Mouse (Mus musculus) heart, embryonic 11.5 days (tissue): ENCODE results near the gene Gm10198. TPM values are rescaled to one million over a fixed set of nuclear protein-coding genes. Genes with fewer than 3 reads are reported as not detected.

Source experiments
- ATAC-seq: fragments of 200-750 bp; cut with Nextera tagmentation; replicated peaks from 2 replicates; pipeline ENCODE4 v1.8.0; 2017; ENCODE audit warnings: moderate library complexity; ENCODE audit not compliant: insufficient number of reproducible peaks, low FRiP score, low TSS enrichment
- H3K27ac ChIP-seq: fragments of 300-500 bp; sonication (generic); 2 replicates; pipeline ENCODE4 v1.5.1; 2014; ENCODE audit warnings: mild to moderate bottlenecking, low read depth, low read length
- H3K27me3 ChIP-seq: fragments of 300-500 bp; sonication (generic); 2 replicates; pipeline ENCODE4 v1.6.1; 2014; ENCODE audit warnings: mild to moderate bottlenecking, low read length, mixed read lengths; ENCODE audit not compliant: control insufficient read depth, insufficient read depth
- H3K36me3 ChIP-seq: fragments of 300-500 bp; sonication (generic); 2 replicates; pipeline ENCODE4 v1.6.1; 2014; ENCODE audit warnings: mild to moderate bottlenecking, low read length, moderate library complexity, mixed read lengths; ENCODE audit not compliant: control insufficient read depth, insufficient read depth
- H3K4me1 ChIP-seq: fragments of 300-500 bp; sonication (generic); 2 replicates; pipeline ENCODE4 v1.6.1; 2014; ENCODE audit warnings: low read length; ENCODE audit not compliant: control insufficient read depth, insufficient read depth
- H3K4me2 ChIP-seq: fragments of 300-500 bp; sonication (generic); 2 replicates; pipeline ENCODE4 v1.6.1; 2014; ENCODE audit warnings: mild to moderate bottlenecking, moderate library complexity
- H3K4me3 ChIP-seq: fragments of 300-500 bp; sonication (generic); 2 replicates; pipeline ENCODE4 v1.5.1; 2014; ENCODE audit warnings: low read depth, low read length
- H3K9ac ChIP-seq: fragments of 300-500 bp; sonication (generic); 2 replicates; pipeline ENCODE4 v1.6.1; 2014; ENCODE audit warnings: mild to moderate bottlenecking, low read depth, low read length, moderate library complexity
- H3K9me3 ChIP-seq: fragments of 300-500 bp; sonication (generic); replicated peaks from 2 replicates; pipeline ENCODE4 v1.6.1; 2016; ENCODE audit warnings: low read length; ENCODE audit not compliant: control insufficient read depth
- WGBS: fragments of 180-500 bp; shearing (Covaris S2); extraction: QIAGEN DNeasy Blood & Tissue Kit; methylation state at CpG from one replicate; pipeline ENCODE4 v1.1.7; 2014; ENCODE audit not compliant: insufficient replicate concordance; 5-methylcytosine and 5-hydroxymethylcytosine counted together
- polyA plus RNA-seq: library from polyadenylated mRNA; unstranded; fragments of >200 nt; fragmentation: Nextera tagmentation; extraction: Ambion mirVana; gene quantifications from 2 replicates; pipeline ENCODE4 v1.2.1, GENCODE M21; 2014

Gm10198 gene
- polyA plus RNA-seq, 1 experiment from 2014 or later, result not detected

- no peaks in the 10 kb centered on the region for H3K9me3 ChIP-seq
- H3K27me3 ChIP-seq, result no peaks in the 10 kb centered on the region
- H3K4me1 ChIP-seq, result no peaks in the 10 kb centered on the region
- ATAC-seq, result no peak
- H3K4me2 ChIP-seq, result no peak overlapping the region
- no peak overlapping the region for H3K4me3 ChIP-seq
- H3K27ac ChIP-seq, result no peak overlapping the region
- H3K9ac ChIP-seq, result no peak overlapping the region
- WGBS, result 64% methylated on average over 7 of the region's 7 CpGs
- no peaks in the 10 kb centered on the region for H3K36me3 ChIP-seq
Measured at GRCm38 (mm10) chr13:111623112-111623511, 30.5 kb downstream of the Gm10198 start.

- ATAC-seq, result no peak
- WGBS, result 63% methylated on average over 6 of the region's 6 CpGs
Measured at GRCm38 (mm10) chr13:111624115-111624514, 31.5 kb downstream of the Gm10198 start.

GRCm38 (mm10) chr13:111634163-111635160 lies 41.9 kb downstream of the Gm10198 start:
- Histone ChIP-seq H3K27ac (no peak overlapping the region), H3K4me1 (no peaks in the 10 kb centered on the region), H3K9ac (no peak overlapping the region), H3K27me3 (no peaks in the 10 kb centered on the region), H3K4me3 (no peak overlapping the region), H3K36me3 (no peaks in the 10 kb centered on the region), H3K4me2 (no peak overlapping the region), H3K9me3 (peaks cover 3% of the 10 kb centered on the region; the same call in 1 of the 2 replicates)
- 74% methylated on average over 16 of the region's 16 CpGs for WGBS
- no peak for ATAC-seq

More at GRCm38 (mm10) chr13:111624115-111624514, 31.5 kb downstream of the Gm10198 start:
- no peaks in the 10 kb centered on the region for H3K4me1 ChIP-seq
- no peaks in the 10 kb centered on the region for H3K9me3 ChIP-seq
- H3K27me3 ChIP-seq, result no peaks in the 10 kb centered on the region
- H3K36me3 ChIP-seq, result no peaks in the 10 kb centered on the region
- H3K9ac ChIP-seq, result no peak overlapping the region
- H3K4me2 ChIP-seq, result no peak overlapping the region
- H3K4me3 ChIP-seq, result no peak overlapping the region
- H3K27ac ChIP-seq, result no peak overlapping the region

GRCm38 (mm10) chr13:111640319-111640718 lies 47.7 kb downstream of the Gm10198 start:
- no peak overlapping the region for H3K4me3 ChIP-seq
- peaks cover 3% of the 10 kb centered on the region; the same call in 1 of the 2 replicates for H3K9me3 ChIP-seq
- H3K4me1 ChIP-seq, result no peaks in the 10 kb centered on the region
- H3K27me3 ChIP-seq, result no peaks in the 10 kb centered on the region
- no peaks in the 10 kb centered on the region for H3K36me3 ChIP-seq
- H3K9ac ChIP-seq, result no peak overlapping the region
- H3K4me2 ChIP-seq, result no peak overlapping the region
- WGBS, result 83% methylated on average over 6 of the region's 6 CpGs
- H3K27ac ChIP-seq, result no peak overlapping the region
- ATAC-seq, result no peak

Other genes starting within 250 kb of the Gm10198 start
- 63.6 and 71.4 TPM in 2 replicates for gene Gpbp1, start 102.7 kb upstream of the Gm10198 start, polyA plus RNA-seq
- gene Gm49496, start 42.8 kb upstream of the Gm10198 start, polyA plus RNA-seq, result not detected in 2 replicates
- gene Mier3, start 88.2 kb downstream of the Gm10198 start, polyA plus RNA-seq, result 16.3 and 16.8 TPM in 2 replicates
- gene Map3k1, start 216.2 kb downstream of the Gm10198 start, polyA plus RNA-seq, result 15.8 and 19.3 TPM in 2 replicates